Mouse (Mus musculus) ES-E14 (cell line): ENCODE measurements around the gene Cnpy1. TPM values are rescaled to one million over a fixed set of nuclear protein-coding genes. Genes with fewer than 3 reads are reported as not detected.
A peak's percentile ranks its signal among the peaks of the same experiment; 100 is the strongest.

ENCODE experiments used
- DNase-seq: peaks from one replicate; pipeline ENCODE4 v3.0.0-alpha.2; 2013; ENCODE audit warnings: low read depth, low spot score
- H3K27ac ChIP-seq: 2 replicates; pipeline ENCODE4 v1.5.1; 2012; ENCODE audit warnings: low read depth, mild to moderate bottlenecking, low read length, moderate library complexity, mixed read lengths; ENCODE audit not compliant: poor library complexity, insufficient read depth, severe bottlenecking
- H3K36me3 ChIP-seq: 2 replicates; pipeline ENCODE4 v1.6.1; 2012; ENCODE audit warnings: mild to moderate bottlenecking, low read length, moderate library complexity, mixed read lengths; ENCODE audit not compliant: control insufficient read depth, poor library complexity, insufficient read depth, severe bottlenecking
- H3K4me1 ChIP-seq, 2 experiments: fragments of 150-350 bp in 1 of 2; sonication (generic) in 1 of 2; 2 replicates each; pipeline ENCODE4 v1.6.1; 2012; ENCODE audit warnings: low read length in 2 of 2, mild to moderate bottlenecking in 1 of 2, mixed read lengths in 1 of 2; ENCODE audit not compliant: control insufficient read depth in 2 of 2, insufficient read depth in 2 of 2, poor library complexity in 1 of 2
- H3K4me3 ChIP-seq, 2 experiments: fragments of 150-350 bp in 1 of 2; sonication (generic) in 1 of 2; 2 replicates each; pipeline ENCODE4 v1.5.1; 2012; ENCODE audit warnings: low read length in 2 of 2, low read depth in 1 of 2, mild to moderate bottlenecking in 1 of 2, mixed read lengths in 1 of 2; ENCODE audit not compliant: insufficient read depth in 1 of 2, poor library complexity in 1 of 2, severe bottlenecking in 1 of 2
- H3K9ac ChIP-seq: 2 replicates; pipeline ENCODE4 v1.6.1; 2012; ENCODE audit warnings: low read depth, mild to moderate bottlenecking, low read length, mixed read lengths; ENCODE audit not compliant: poor library complexity, insufficient read depth, severe bottlenecking
- H3K9me3 ChIP-seq: fragments of 150-350 bp; sonication (generic); 2 replicates; pipeline ENCODE4 v1.6.1; 2012; ENCODE audit warnings: low read depth, mild to moderate bottlenecking, low read length; ENCODE audit not compliant: control insufficient read depth, insufficient read depth
- CHD2 ChIP-seq: IDR thresholded peaks from 2 replicates; pipeline ENCODE4 v1.6.1; 2014; ENCODE audit warnings: mild to moderate bottlenecking, low read depth, low read length, inconsistent platforms
- HCFC1 ChIP-seq: IDR thresholded peaks from 2 replicates; pipeline ENCODE4 v1.6.1; 2012; ENCODE audit warnings: low read length, inconsistent platforms, borderline replicate concordance; ENCODE audit not compliant: insufficient read depth
- MAFK ChIP-seq: IDR thresholded peaks from 2 replicates; pipeline ENCODE4 v1.6.1; 2014; ENCODE audit warnings: mild to moderate bottlenecking, low read depth, low read length, inconsistent platforms; ENCODE audit not compliant: insufficient read depth
- ZC3H11A ChIP-seq: IDR thresholded peaks from 2 replicates; pipeline ENCODE4 v1.6.1; 2012; ENCODE audit warnings: low read depth, mild to moderate bottlenecking, inconsistent platforms, low read length, borderline replicate concordance
- ZNF384 ChIP-seq: IDR thresholded peaks from 2 replicates; pipeline ENCODE4 v1.6.1; 2012; ENCODE audit warnings: low read depth, low read length, inconsistent platforms
- in situ Hi-C, 2 experiments: fragments of 600-800 bp; cut with MboI; formaldehyde crosslinking; loops; one replicate each; pipeline ENCODE4 v1.15.1; 2025; ENCODE audit warnings: low sequenced_read_pairs in 2 of 2, inconsistent platforms in 1 of 2; ENCODE audit not compliant: unreplicated experiment in 2 of 2
- total RNA-seq: library from RNA; depleted of rRNA; stranded (reverse); fragments of 300-350 nt; gene quantifications from 2 replicates; pipeline ENCODE4 v1.2.3, GENCODE M21; 2012

Cnpy1 gene
- total RNA-seq, 1 experiment, result 76.9 TPM

GRCm38 (mm10) chr5:28289111-28289510, 43.5 kb upstream of the Cnpy1 start:
- no peak for TF ChIP-seq ZNF384
- TF ChIP-seq CHD2, result no peak
- no peak for TF ChIP-seq MAFK
- TF ChIP-seq HCFC1, result no peak
- no peak for TF ChIP-seq ZC3H11A
- H3K27ac ChIP-seq, result no peak overlapping the region
- DNase-seq, result no peak
- H3K4me1 ChIP-seq, result no peaks in the 10 kb centered on the region
- no peaks in the 10 kb centered on the region for H3K36me3 ChIP-seq
- no peak overlapping the region for H3K4me3 ChIP-seq
- H3K9ac ChIP-seq, result no peak overlapping the region
- no peaks in the 10 kb centered on the region for H3K9me3 ChIP-seq
- in situ Hi-C loops, result no loop called here

DNA sequence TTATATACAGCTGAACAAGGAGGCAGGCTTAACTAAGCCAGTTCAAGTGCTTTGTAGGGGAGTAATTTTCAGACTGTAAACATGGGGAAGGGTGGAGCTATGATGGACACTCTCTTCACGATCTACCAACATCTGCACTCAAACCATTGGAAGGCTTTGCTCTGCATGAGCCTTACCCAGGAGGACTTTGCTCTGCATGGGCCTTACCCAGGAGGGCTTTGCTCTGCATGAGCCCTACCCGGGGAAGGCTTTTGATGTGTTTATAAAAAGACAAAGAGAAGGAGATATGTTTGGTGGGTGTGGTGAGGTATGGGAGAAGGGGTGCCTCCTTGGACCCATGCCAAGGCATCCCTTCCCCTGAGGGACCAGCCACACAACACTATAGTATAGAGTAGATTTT, 31.7 kb upstream of the Cnpy1 start:
- H3K9ac ChIP-seq, result no peak overlapping the region
- no peaks in the 10 kb centered on the region for H3K4me1 ChIP-seq
- H3K27ac ChIP-seq, result no peak overlapping the region
- no peak overlapping the region for H3K4me3 ChIP-seq
- in situ Hi-C loops, result no loop called here
- DNase-seq, result no peak
- TF ChIP-seq ZNF384, result no peak
- no peak for TF ChIP-seq HCFC1
- no peak for TF ChIP-seq ZC3H11A
- no peak for TF ChIP-seq MAFK
- TF ChIP-seq CHD2, result no peak
- H3K36me3 ChIP-seq, result no peaks in the 10 kb centered on the region
- H3K9me3 ChIP-seq, result no peaks in the 10 kb centered on the region; the same call in 1 of the 2 replicates

DNA sequence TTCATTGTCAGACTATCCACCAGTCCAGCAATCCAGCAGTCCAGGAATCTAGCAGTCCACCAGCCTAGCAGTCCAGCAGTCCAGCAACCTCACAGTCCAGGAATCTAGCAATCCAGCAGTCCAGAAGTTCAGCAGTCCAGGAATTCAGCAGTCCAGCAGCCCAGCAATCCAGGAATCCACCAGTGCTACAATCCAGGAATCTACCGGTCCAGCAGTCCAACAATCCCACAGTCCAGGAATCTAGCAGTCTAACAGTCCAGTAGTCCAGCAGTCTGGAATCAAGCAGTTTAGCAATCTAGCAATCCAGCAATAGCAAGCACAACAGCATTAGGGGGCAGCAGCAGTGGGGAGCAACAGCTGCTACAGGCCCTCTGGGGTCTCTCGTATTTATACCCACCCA, 27.2 kb upstream of the Cnpy1 start:
- H3K36me3 ChIP-seq, result no peaks in the 10 kb centered on the region
- TF ChIP-seq ZC3H11A, result no peak
- no peak for TF ChIP-seq MAFK
- TF ChIP-seq HCFC1, result no peak
- TF ChIP-seq ZNF384, result no peak
- no peak for TF ChIP-seq CHD2
- H3K27ac ChIP-seq, result no peak overlapping the region
- DNase-seq, result no peak
- no peak overlapping the region for H3K4me3 ChIP-seq
- H3K9me3 ChIP-seq, result no peaks in the 10 kb centered on the region
- H3K4me1 ChIP-seq, result peaks cover 0 to 3% of the 10 kb centered on the region in 2 experiments; a peak in 1 of 4 replicates
- in situ Hi-C loops, result no loop called here
- no peak overlapping the region for H3K9ac ChIP-seq

DNA sequence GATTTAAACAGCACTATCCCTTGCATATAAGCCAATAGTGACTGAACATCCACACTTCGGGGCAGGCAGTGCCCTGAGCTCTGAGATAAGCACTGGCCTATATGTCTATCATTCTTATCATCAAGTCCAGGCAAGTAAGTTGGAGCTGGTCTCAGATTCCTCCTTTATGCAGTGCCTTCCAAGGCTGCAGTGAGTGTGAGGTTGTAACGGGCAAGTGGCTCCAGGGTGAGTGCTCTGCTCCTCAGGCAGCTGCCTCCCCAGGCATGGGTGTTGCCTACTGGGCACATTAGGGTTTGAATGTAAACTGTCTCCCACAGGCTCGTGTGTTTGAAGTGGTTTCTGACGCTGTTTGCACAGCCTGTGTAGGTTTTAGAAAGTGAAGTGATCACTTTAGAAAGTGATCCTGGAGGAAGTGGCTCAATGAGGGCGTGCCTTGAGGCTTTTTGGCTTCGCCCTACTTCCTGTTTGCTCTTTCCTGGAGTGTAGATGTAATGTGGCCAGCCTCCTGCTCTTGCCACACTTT, 23.9 kb upstream of the Cnpy1 start:
- no peak overlapping the region for H3K9ac ChIP-seq
- no peaks in the 10 kb centered on the region for H3K36me3 ChIP-seq
- H3K27ac ChIP-seq, result no peak overlapping the region
- H3K4me3 ChIP-seq, result 0 out of 4 replicates have a peak overlapping the region, but pooled peaks of 1 of the 2 experiments have one; percentile 5
- no peaks in the 10 kb centered on the region for H3K9me3 ChIP-seq
- no peak for DNase-seq
- peaks cover 0 to 3% of the 10 kb centered on the region in 2 experiments; a peak in 1 of 4 replicates for H3K4me1 ChIP-seq
- in situ Hi-C loops, result no loop called here
- TF ChIP-seq HCFC1 (no peak), MAFK (no peak), ZNF384 (no peak), CHD2 (no peak), ZC3H11A (no peak)

- Histone ChIP-seq H3K9me3 (no peaks in the 10 kb centered on the region), H3K4me1 (peaks cover 0 to 3% of the 10 kb centered on the region in 2 experiments; a peak in 1 of 4 replicates), H3K4me3 (no peak overlapping the region), H3K36me3 (no peaks in the 10 kb centered on the region), H3K27ac (no peak overlapping the region), H3K9ac (no peak overlapping the region)
- no peak for DNase-seq
- no peak for TF ChIP-seq CHD2
- no peak for TF ChIP-seq HCFC1
- TF ChIP-seq ZNF384, result no peak
- no peak for TF ChIP-seq MAFK
- no peak for TF ChIP-seq ZC3H11A
- in situ Hi-C loops, result no loop called here
Measured at GRCm38 (mm10) chr5:28267576-28267975, 22.0 kb upstream of the Cnpy1 start.
